Mouse (Mus musculus): ENCODE measurements around the gene Gm36028.

The Gm36028 gene

DNA sequence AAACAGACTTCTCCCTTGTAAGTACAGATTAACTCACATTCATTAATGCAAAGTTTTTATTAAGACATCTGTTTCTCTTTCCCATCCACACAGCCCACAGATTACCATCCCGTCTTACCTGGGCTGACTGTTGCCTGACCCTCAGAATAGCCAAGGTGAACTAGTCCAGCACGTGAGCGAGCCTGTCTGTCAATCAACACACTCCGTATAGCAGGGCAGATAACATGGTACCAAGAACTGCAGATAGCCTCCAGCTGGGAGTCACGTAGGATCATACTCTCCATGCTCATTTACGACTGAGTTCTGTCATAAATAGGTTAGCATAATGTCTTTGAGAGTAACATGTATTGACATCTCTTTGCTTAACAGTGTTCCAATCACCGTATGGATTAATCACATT lies at the start of gene Gm36028:
Gene Gm36028, minus strand, starts transcription at position 118 of the 400 bp plus-strand sequence.
- DNase-seq, result no peak

DNA sequence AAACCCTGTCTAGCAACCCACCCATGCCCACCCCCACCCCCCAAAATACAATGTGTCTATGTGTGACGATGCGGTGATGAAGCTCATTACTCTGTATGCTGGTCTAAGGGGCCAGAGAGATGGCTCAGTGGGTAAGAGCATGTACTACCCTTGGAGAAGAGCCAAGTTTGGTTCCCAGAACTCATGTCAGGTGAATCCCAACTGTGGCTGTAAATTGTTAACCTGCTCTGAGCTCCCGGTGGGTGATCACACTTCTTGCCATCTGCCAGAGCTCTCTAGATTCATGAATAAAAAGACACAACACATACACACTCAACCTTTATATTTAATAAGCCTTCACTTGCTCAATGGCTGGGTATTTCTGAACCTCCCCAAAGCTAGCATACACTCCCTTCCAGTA lies 45.5 kb upstream of the Gm36028 start:
- DNase-seq, result no peak

GRCm38 (mm10) chr16:37901318-37901717 lies 40.4 kb upstream of the Gm36028 start:
- DNase-seq, result peak in 1 of 2 experiments; percentile 43

- peak; percentile 41 to 71 for DNase-seq
Observed at GRCm38 (mm10) chr16:37899357-37899756, 38.4 kb upstream of the Gm36028 start.

DNA sequence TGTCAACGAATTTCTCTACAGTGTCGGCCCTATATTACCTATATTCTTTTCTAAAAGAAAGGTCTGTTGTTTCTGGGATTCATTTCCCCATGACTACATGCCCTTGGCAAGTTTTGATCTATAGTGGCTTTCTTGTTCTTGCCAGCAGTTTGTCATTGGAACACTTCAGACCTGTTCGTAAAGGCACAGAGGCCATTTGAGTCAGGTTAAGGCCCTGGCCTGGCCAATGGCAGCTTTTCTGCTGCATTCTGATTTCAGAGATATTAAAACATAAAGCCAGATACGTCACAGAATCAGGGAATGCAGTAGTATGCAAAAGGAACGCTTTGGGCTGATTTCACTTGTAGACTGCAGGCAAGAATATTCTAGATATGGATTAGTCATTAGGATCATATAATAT lies 37.8 kb upstream of the Gm36028 start:
- no peak for DNase-seq

DNA sequence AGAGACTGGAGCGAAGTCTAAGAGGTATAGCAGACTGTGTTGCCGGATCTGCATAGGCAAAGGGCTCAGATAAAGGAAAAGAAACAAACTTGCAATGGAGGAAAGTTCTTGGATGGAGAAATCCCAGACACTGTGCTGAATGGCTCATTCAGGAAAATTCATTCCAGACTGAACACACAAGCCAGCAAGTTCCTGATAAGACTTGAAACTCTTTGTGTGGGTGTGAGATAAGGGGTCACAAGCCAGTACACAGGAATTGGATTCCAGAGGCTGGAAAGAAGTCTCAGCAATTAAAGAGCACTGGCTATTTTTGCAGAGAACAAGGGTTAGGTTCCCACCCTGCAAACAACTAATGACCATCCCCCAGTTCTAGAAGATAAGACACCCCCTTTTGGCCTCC lies 33.0 kb upstream of the Gm36028 start:
- no peak for DNase-seq

DNA sequence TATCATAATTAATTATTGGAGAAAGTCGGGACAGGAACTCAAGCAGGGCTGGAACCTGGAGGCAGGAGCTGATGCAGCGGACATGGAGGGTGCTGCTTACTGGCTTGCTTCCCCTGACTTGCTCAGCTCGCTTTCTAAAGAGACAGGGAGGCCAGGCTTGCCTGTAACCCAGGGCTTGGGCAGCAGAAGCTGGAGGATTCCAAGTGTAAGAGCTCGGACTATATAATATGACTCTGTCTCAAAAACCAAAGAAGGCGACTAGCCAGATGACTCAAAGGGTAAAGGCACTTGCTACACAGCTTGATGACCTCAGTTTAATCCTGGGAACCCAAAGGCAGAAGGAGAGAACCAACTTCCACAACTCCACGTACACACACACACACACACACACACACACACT lies 32.4 kb upstream of the Gm36028 start:
- no peak for DNase-seq

GRCm38 (mm10) chr16:37892667-37893066 lies 31.7 kb upstream of the Gm36028 start:
- no peak for DNase-seq

GRCm38 (mm10) chr16:37888986-37889385 lies 28.0 kb upstream of the Gm36028 start:
- DNase-seq, result no peak

GRCm38 (mm10) chr16:37881168-37881567 lies 20.2 kb upstream of the Gm36028 start:
- DNase-seq, result no peak

DNA sequence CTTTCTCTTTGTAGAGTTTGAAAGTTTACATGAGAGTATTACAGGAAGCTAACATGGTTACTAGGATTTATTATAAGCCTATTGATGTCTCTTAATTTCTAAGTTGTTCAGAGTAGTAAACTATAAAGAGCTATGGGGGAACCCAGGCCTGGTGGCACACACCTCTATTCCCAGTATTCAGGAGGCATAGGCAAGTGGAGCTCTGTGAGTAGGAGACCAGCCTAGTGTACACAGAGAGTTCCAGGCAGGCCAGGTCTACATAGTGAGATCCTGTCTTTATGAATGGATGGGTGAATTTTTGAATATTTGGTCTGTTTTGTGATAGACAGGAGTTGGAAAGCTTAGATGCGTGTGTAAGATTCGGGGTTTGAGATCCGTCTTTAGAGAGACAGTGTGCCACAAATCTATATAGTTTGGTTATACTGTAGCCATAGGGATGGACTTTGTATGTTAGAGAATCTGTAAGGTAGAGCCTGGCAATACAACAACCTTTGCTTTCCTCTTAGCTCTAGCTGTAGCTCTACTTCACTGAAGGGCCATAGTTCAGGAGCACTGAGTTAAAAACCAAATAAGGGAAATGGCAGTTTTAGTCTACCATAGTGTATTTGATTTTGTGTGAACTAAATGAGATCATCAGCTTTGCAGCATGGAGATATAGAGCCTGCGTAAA lies 18.9 kb upstream of the Gm36028 start:
- DNase-seq, result no peak

DNA sequence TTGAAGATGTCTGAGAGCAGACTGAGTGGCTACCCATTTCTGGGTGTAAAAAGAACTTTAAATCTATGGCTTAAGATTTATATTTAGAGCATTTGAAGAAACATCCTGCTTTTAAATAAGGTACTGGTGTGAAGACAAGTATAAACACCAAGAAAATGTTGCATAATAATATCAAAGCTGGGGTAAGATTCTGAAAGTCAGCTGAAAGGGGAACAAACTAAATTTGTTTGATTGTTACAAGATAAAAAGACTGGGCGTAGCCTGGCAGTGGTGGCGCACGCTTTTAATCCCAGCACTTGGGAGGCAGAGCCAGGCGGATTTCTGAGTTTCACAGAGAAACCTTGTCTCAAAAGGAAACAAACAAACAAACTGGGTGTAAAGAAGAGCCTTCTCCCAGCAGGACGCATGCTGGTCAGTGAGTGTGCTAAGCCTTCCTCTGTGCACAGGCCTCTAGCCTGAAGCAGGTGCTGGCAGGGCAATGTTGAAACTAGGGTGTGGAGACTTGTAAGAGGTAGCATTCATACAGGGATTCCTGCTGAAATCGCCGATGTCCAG lies 18.1 kb upstream of the Gm36028 start:
- no peak for DNase-seq

DNA sequence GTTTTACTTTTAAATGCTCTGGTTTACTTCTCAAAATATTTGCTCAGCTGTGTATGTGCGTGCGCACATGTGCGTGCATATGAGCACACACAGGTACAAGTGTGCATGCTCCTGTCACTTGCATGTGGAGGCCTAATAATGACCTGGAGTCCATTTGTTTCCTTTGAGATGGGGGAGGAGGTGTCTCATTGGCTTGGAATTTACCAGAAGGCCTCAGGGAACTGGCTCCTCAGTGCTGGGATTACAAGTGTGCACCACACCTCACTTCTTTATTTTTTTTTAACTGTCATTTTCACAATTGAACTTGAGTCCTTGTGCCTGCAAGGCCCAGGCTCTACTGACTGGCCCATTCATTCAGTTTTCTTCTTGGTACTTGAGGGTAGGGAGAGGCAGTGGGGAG lies 16.5 kb upstream of the Gm36028 start:
- no peak for DNase-seq

- no peak for DNase-seq
Observed at GRCm38 (mm10) chr16:37874501-37875235, 13.7 kb upstream of the Gm36028 start.

- peak in 1 of 2 experiments; percentile 38 for DNase-seq
Observed at GRCm38 (mm10) chr16:37871112-37871715, 10.3 kb upstream of the Gm36028 start.

GRCm38 (mm10) chr16:37869470-37870231 lies 8.7 kb upstream of the Gm36028 start:
- no peak for DNase-seq

DNA sequence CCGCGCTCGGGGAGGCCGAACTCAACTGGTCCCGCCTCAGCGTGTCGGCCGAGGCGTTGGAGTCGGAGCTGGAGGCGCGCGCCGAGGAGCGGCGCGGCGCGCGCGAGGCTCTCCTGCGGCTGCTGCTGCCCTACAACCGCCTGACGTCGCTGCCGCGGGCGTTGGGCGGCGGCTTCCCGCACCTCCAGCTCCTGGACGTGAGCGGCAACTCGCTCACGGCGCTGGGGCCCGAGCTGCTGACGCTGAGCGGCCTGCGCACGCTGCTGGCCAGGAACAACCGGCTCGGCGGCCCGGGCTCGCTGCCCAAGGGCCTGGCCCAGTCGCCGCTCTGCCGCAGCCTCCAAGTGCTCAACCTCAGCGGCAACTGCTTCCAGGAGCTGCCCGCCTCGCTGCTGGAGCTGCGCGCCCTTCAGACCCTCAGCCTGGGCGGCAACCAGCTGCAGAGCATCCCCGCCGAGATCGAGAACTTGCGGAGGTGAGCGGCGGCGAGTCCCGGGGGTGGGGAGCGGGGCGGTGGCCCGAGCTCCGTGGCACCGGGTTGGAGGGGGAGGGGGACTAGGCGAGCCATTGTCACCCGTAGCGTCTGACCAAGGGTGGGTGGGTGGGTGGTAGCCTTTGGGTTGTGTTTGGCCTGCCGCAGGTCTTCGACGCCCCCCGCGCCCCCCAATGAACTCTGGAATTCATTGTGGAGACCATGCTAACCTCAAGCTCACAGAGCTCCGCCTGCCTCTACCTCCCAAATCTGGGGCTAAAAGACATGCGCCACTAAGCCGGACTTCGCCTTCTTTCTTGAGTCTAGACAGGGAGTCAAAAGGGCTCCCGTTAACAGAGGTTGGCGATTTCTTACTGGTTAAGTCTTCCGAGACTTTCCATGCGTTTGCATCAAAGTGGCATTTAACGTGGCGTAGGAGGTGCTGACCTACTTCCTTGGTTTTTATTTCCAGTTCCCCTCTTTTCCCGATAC lies 7.8 kb upstream of the Gm36028 start:
- peak; percentile 50 to 72 for DNase-seq

GRCm38 (mm10) chr16:37867791-37868505 lies 7.0 kb upstream of the Gm36028 start, which contains the start of gene Lrrc58:
Gene Lrrc58 (plus strand): TSS chr16:37868389.
- peak; percentile 86 to 93 for DNase-seq

GRCm38 (mm10) chr16:37865841-37866240 lies 4.9 kb upstream of the Gm36028 start:
- no peak for DNase-seq

- DNase-seq, result no peak
Observed at GRCm38 (mm10) chr16:37863876-37864275, 2.9 kb upstream of the Gm36028 start.

DNA sequence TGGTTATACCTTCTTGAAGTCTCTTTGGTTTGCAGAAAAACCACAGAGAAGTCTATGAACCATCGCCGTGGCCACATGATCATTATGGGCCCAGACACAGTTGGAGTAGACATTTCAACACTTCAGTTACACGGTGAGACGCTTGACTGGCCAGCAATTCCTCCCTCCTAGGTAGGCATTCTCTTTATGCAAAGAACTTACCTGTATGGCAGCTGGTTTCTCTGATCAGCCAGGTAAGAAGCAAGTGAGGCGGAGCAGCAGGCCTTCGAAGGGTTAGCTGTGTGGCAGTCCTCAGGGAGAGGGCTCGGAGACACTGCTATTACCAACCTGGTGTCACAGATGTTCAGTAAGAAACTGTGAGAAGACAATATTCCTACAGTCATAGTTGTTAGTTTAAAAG lies 733 bp downstream of the Gm36028 start:
- DNase-seq, result peak in 1 of 2 experiments; percentile 34
